Mouse (Mus musculus) embryonic facial prominence, embryonic 13.5 days (tissue): ENCODE measurements around the gene Nckap5. TPM values are rescaled to one million over a fixed set of nuclear protein-coding genes. Genes with fewer than 3 reads are reported as not detected.

Experiments
- ATAC-seq: fragments of 200-750 bp; cut with Nextera tagmentation; 2 replicates; pipeline ENCODE4 v1.8.0; 2017; ENCODE audit warnings: low read depth; ENCODE audit not compliant: insufficient number of reproducible peaks, insufficient read depth, low FRiP score, low TSS enrichment
- H3K27ac ChIP-seq: fragments of 300-500 bp; sonication (generic); 2 replicates; pipeline ENCODE4 v1.5.1; 2015; ENCODE audit warnings: moderate library complexity, mild to moderate bottlenecking, inconsistent platforms
- H3K27me3 ChIP-seq: fragments of 300-500 bp; sonication (generic); 2 replicates; pipeline ENCODE4 v1.6.1; 2015; ENCODE audit warnings: mild to moderate bottlenecking, inconsistent platforms
- H3K36me3 ChIP-seq: fragments of 300-500 bp; sonication (generic); 2 replicates; pipeline ENCODE4 v1.6.1; 2015; ENCODE audit warnings: mild to moderate bottlenecking, inconsistent platforms
- H3K4me1 ChIP-seq: fragments of 300-500 bp; sonication (generic); 2 replicates; pipeline ENCODE4 v1.6.1; 2015; ENCODE audit warnings: inconsistent platforms
- H3K4me2 ChIP-seq: fragments of 300-500 bp; sonication (generic); 2 replicates; pipeline ENCODE4 v1.6.1; 2015; ENCODE audit warnings: moderate library complexity, mild to moderate bottlenecking, inconsistent platforms
- H3K4me3 ChIP-seq: fragments of 300-500 bp; sonication (generic); 2 replicates; pipeline ENCODE4 v1.5.1; 2015; ENCODE audit warnings: mild to moderate bottlenecking, inconsistent platforms
- H3K9ac ChIP-seq: fragments of 300-500 bp; sonication (generic); 2 replicates; pipeline ENCODE4 v1.6.1; 2015; ENCODE audit warnings: mild to moderate bottlenecking, inconsistent platforms
- H3K9me3 ChIP-seq: fragments of 300-500 bp; sonication (generic); 2 replicates; pipeline ENCODE4 v1.6.1; 2016; ENCODE audit warnings: inconsistent platforms
- WGBS: fragments of 180-500 bp; shearing (Covaris S2); methylation state at CpG from one replicate; pipeline ENCODE4 v1.1.7; 2015; ENCODE audit warnings: mixed read lengths; 5-methylcytosine and 5-hydroxymethylcytosine counted together
- polyA plus RNA-seq: library from polyadenylated mRNA; unstranded; fragments of >200 nt; fragmentation: Nextera tagmentation; extraction: Ambion mirVana; gene quantifications from 2 replicates; pipeline ENCODE4 v1.2.1, GENCODE M21; 2015

Nckap5 gene
- polyA plus RNA-seq, 1 experiment from 2014 or later = 11.3 TPM

DNA sequence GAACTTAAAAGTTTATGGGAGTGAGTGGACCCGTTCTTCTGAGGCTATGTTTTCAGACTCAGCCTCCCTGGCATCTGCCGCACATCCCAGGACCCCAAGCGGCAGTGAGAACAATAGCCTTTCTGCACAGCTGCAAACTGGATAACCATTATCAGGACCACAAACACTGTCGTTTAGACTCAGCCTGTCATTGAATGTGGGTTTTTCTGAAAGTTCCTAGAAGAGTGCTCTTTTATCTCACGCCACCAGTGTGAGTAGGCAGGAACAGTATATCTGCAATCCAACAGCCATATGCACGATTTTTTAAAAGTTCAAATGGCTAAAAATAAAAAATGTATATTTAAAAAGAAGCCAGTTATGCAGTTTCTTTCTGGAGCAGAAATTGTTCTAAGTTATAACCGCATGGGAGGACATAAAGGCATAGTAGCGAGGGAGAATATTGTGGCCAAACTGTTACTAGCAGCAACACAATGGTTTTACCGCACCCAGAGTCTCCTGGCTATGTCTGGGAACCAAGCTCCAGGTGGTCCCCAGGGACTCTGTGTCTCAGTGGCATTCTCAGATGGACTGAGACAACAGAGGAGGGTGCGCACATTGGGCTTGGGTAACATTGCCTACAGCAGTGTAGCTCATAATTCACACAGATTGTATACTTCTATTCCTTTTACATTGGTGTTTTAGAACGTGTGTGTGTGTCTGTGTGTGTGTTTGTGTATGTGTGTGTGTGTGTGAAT is 512.6 kb downstream of the Nckap5 start:
- 73% methylated on average over 11 of the region's 11 CpGs for WGBS
- H3K4me2 ChIP-seq = no peak overlapping the region
- H3K9me3 ChIP-seq = no peaks in the 10 kb centered on the region
- no peak overlapping the region for H3K27ac ChIP-seq
- no peak for ATAC-seq
- H3K4me1 ChIP-seq = no peaks in the 10 kb centered on the region
- H3K4me3 ChIP-seq = no peak overlapping the region
- H3K9ac ChIP-seq = no peak overlapping the region
- H3K36me3 ChIP-seq = no peaks in the 10 kb centered on the region
- H3K27me3 ChIP-seq = no peaks in the 10 kb centered on the region

DNA sequence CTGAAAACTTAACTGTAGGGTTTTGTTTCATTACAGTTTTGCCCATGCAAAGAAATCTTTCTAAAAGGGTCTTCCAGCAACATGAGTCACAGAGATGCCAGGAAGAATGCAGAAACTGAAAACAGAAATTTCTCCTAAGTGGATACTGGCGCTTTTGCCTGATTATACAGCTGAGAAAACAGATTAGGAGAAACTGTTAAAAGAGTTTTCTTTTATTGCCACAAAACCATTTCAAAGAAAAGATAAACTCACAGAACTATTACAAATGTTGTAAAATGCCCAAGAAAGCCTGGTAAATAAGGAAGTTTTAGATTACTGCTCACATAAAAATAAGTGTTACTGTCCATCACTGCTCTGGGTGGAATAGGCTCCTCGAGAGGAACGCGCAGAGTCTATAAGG is 513.3 kb downstream of the Nckap5 start:
- H3K27ac ChIP-seq = no peak overlapping the region

DNA sequence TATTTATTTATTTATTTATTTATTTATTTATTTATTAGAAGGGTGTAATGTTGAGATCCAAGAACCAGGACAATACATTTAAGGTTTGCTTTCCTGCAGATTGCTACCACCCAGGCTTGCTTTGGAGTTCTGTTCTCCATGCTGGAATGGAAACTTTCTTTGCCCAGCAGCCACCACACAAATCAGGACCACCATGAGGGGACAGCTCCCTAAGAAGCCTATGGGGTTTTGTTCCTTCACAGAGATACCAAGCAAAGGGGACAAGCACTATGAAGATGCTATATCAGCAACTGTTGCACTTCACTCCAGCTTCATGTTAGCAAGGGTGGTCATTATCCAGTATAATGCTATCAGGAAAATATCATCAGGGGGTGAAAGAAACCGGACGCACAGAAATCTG is 513.7 kb downstream of the Nckap5 start:
- no peak overlapping the region for H3K4me3 ChIP-seq
- no peaks in the 10 kb centered on the region for H3K9me3 ChIP-seq
- no peaks in the 10 kb centered on the region for H3K27me3 ChIP-seq
- no peaks in the 10 kb centered on the region for H3K4me1 ChIP-seq
- ATAC-seq = no peak
- WGBS = 82% methylated on average over 2 of the region's 2 CpGs
- no peak overlapping the region for H3K27ac ChIP-seq
- no peaks in the 10 kb centered on the region for H3K36me3 ChIP-seq
- H3K9ac ChIP-seq = no peak overlapping the region
- no peak overlapping the region for H3K4me2 ChIP-seq

More for the DNA sequence above, 513.3 kb downstream of the Nckap5 start:
- H3K27me3 ChIP-seq = no peaks in the 10 kb centered on the region
- no peak overlapping the region for H3K4me2 ChIP-seq
- no peak for ATAC-seq
- no peaks in the 10 kb centered on the region for H3K9me3 ChIP-seq
- no peak overlapping the region for H3K9ac ChIP-seq
- no peak overlapping the region for H3K4me3 ChIP-seq
- no peaks in the 10 kb centered on the region for H3K4me1 ChIP-seq
- no peaks in the 10 kb centered on the region for H3K36me3 ChIP-seq
- 85% methylated on average over 4 of the region's 4 CpGs for WGBS

DNA sequence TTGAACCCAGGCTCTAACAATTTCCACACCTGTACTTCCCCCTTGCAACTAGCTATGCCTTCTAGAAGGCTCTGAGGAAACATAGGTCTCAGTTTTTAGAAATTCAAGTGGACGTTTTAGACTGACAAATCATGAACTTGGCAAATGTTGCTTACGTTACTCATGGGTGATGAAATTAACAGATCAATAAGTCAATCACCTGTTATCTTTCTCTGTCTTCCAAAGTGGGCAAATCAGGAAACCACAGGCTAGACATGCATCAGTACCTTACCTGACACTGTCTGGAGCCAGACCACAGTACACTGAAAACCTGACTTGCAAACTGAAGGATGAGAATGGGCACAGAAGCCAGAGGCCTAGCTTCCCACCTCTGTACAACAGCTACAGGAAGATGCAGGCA is 529.5 kb downstream of the Nckap5 start:
- Histone ChIP-seq H3K9ac (no peak overlapping the region), H3K27ac (no peak overlapping the region), H3K9me3 (no peaks in the 10 kb centered on the region), H3K27me3 (no peaks in the 10 kb centered on the region), H3K4me3 (no peak overlapping the region), H3K36me3 (no peaks in the 10 kb centered on the region), H3K4me1 (no peaks in the 10 kb centered on the region), H3K4me2 (no peak overlapping the region)
- WGBS = 78% methylated on average over 2 of the region's 2 CpGs
- no peak for ATAC-seq

DNA sequence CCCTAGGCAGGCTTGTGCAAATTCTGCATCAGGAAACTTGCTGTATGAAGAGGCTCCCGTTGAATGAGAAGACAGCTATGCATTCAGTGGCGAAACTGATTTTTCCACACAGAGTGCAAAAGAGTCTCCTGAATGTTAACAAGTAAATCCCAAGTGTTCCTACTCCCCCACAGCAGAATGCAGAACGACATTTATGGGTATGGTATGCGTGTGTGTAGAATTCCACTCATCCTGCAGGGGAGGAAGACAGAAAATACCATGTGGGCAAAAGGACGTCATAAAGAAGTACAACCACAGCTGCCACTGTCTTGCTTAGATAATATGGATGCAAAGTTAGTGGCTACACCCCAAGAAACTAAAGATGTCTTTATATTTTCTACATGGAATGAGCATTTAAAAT is 565.7 kb downstream of the Nckap5 start:
- H3K27me3 ChIP-seq = no peaks in the 10 kb centered on the region
- WGBS = 57% methylated on average over 5 of the region's 5 CpGs

DNA sequence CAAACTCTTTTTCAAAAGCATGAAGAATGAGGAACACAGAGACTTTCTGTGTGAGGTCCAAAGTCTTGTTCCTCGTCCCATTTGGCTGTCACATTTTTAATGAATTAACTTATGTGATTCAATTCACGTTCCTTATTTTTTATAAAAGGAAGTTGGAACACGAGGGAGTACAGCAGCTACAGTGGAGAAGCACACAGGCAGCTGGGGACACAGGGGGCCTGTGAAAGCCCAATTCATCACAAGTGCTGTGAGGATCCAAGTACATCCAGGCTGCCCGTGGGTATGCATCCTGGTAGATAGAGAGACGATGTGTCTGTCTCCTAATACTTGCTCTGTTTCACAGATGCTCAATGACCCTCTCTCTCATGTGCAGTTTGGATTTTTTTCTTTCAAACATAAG is 576.2 kb downstream of the Nckap5 start:
- no peaks in the 10 kb centered on the region for H3K36me3 ChIP-seq
- H3K27me3 ChIP-seq = no peaks in the 10 kb centered on the region
- no peak overlapping the region for H3K4me2 ChIP-seq
- ATAC-seq = no peak
- no peak overlapping the region for H3K9ac ChIP-seq
- H3K9me3 ChIP-seq = no peaks in the 10 kb centered on the region
- H3K4me1 ChIP-seq = no peaks in the 10 kb centered on the region
- no peak overlapping the region for H3K27ac ChIP-seq
- no peak overlapping the region for H3K4me3 ChIP-seq
- 71% methylated on average over 5 of the region's 5 CpGs for WGBS

More for the DNA sequence above, 565.7 kb downstream of the Nckap5 start:
- Histone ChIP-seq H3K4me1 (peaks cover 15% of the 10 kb centered on the region), H3K36me3 (no peaks in the 10 kb centered on the region), H3K4me3 (no peak overlapping the region), H3K9ac (no peak overlapping the region), H3K27ac (no peak overlapping the region), H3K4me2 (no peak overlapping the region), H3K9me3 (no peaks in the 10 kb centered on the region)
- ATAC-seq = no peak

DNA sequence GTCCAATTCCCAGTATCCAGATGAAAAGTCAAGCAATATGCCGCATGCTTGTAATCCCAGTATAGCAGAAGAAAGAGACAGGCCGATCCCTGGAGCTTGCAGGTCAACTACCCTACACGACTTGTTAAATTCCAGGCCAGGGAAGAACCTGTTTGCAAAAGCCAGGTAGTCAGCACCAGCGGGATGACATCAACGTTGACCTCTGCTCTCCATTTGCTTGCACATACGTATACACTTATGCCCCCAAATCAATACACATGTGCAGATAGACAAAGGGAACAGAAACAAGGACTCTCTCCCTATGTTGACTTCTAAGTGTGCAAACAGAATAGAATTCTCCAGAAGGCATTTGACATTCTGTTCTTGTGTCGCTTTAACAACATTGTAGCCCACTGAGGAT is 576.7 kb downstream of the Nckap5 start:
- no peak for ATAC-seq
- no peaks in the 10 kb centered on the region for H3K9me3 ChIP-seq
- no peak overlapping the region for H3K27ac ChIP-seq
- 88% methylated on average over 7 of the region's 7 CpGs for WGBS
- no peaks in the 10 kb centered on the region for H3K27me3 ChIP-seq
- no peak overlapping the region for H3K4me2 ChIP-seq
- no peak overlapping the region for H3K9ac ChIP-seq
- no peaks in the 10 kb centered on the region for H3K36me3 ChIP-seq
- H3K4me1 ChIP-seq = no peaks in the 10 kb centered on the region
- H3K4me3 ChIP-seq = no peak overlapping the region

DNA sequence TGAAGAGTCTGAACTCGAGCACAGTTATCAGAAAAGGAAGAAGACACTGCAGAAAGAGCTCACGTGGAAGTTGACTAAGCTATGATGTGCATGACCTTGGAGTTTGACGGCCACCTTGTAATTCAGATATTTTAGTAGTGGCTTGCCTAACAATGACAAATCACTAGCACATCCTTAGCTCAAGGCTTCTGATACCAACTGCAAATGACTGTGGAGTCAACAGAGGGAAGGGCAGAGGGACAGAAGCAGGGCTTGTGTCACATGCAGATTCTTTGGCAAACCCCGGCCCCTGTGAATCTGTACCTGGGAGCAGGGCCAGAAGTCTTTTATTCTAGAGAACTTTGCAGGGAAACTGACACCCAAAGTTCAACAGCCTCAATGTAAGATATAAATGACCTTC is 597.4 kb downstream of the Nckap5 start:
- no peaks in the 10 kb centered on the region for H3K9me3 ChIP-seq
- H3K27ac ChIP-seq = no peak overlapping the region
- no peak overlapping the region for H3K4me3 ChIP-seq
- H3K9ac ChIP-seq = no peak overlapping the region
- 80% methylated on average over 4 of the region's 4 CpGs for WGBS
- no peak for ATAC-seq
- H3K27me3 ChIP-seq = no peaks in the 10 kb centered on the region
- H3K36me3 ChIP-seq = no peaks in the 10 kb centered on the region
- H3K4me1 ChIP-seq = no peaks in the 10 kb centered on the region
- no peak overlapping the region for H3K4me2 ChIP-seq

DNA sequence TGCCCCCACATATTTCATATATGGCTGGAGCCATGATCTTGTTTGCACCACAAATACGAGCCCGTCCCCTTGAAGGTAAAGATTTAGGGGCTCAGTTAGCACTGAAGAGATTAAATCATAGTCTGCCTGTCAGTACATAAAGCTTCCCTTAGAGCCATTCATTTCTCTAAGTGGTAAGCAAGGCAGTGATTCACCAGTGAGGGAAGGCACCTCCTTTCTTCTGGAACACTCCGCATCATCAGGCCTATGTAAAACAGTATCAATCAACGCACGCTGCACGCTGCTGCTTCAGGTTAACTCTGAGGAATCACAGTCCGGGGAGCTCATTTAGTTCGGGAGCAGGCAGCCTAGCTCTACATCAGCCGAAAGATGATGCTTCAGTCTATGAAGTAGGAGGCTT is 599.4 kb downstream of the Nckap5 start:
- no peaks in the 10 kb centered on the region for H3K36me3 ChIP-seq
- no peak for ATAC-seq
- H3K27me3 ChIP-seq = no peaks in the 10 kb centered on the region
- no peaks in the 10 kb centered on the region for H3K4me1 ChIP-seq
- H3K27ac ChIP-seq = no peak overlapping the region
- WGBS = 68% methylated on average over 9 of the region's 9 CpGs
- no peak overlapping the region for H3K9ac ChIP-seq
- H3K4me3 ChIP-seq = no peak overlapping the region
- no peaks in the 10 kb centered on the region for H3K9me3 ChIP-seq
- no peak overlapping the region for H3K4me2 ChIP-seq

DNA sequence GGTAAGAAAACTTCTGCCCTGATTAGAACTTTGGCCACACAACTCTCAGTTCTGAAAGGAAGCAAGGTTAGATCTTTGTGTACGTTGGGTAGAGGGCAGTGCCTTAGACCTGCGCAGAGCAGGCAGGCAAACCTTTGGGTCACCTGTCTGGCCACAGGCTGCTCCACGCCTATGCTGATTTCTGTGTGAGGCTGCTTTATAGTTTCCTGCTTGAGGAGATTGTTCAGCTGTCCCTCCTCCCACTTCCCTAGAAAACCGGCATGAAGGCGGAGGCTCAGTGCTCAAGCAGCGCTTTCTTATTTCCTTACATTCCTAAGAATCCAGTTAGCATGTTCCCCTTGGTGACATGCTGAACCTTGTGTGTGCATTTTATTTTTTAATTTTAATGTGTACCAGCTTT is 620.4 kb downstream of the Nckap5 start:
- Histone ChIP-seq H3K9ac (no peak overlapping the region), H3K27ac (no peak overlapping the region), H3K4me3 (no peak overlapping the region), H3K4me1 (no peaks in the 10 kb centered on the region), H3K36me3 (no peaks in the 10 kb centered on the region), H3K27me3 (no peaks in the 10 kb centered on the region), H3K4me2 (no peak overlapping the region), H3K9me3 (no peaks in the 10 kb centered on the region)
- WGBS = 74% methylated on average over 6 of the region's 6 CpGs
- no peak for ATAC-seq

DNA sequence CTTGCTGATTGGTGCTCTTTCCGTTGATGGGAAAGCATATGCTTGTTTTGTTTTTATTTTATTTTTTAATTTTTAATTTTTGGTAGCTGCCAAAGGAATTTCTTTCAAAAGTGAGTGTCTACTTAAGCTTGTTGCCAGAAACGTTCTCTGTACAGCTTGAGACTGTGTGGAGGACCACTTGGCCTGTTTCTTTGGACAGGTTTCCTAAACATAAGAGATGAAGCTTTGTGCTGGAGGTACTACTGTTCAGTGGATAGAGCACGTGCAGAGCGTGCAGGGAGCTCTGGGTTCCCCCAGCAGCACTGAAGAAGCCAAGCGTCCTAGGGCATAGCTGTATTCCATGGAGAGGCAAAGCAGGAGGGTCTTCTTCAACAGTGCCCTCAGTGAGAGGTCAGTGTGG is 620.9 kb downstream of the Nckap5 start:
- H3K4me1 ChIP-seq = no peaks in the 10 kb centered on the region
- H3K36me3 ChIP-seq = no peaks in the 10 kb centered on the region
- no peak overlapping the region for H3K4me3 ChIP-seq
- H3K27ac ChIP-seq = no peak overlapping the region
- no peak for ATAC-seq
- H3K4me2 ChIP-seq = no peak overlapping the region
- no peaks in the 10 kb centered on the region for H3K27me3 ChIP-seq
- H3K9me3 ChIP-seq = no peaks in the 10 kb centered on the region
- H3K9ac ChIP-seq = no peak overlapping the region
- WGBS = 82% methylated on average over 5 of the region's 5 CpGs

DNA sequence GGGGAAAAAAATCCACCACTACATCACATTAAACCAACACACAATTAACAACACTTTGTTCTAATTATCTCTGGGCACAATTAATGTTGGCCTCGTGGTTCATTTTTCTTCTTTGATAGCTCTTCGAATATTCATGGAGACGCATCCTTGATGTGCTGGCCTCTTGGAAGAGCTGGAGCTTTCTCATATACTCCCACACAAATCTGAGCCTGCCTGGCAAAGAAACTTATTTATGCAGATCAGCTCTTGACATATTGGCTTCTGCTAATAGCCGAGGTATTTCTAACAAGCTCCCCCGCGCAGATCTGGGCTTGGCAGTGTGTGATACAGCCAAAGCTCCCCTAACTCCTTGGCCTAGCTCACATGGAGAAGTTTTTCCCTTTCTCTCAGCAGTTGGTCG is 621.5 kb downstream of the Nckap5 start:
- no peak for ATAC-seq
- H3K4me2 ChIP-seq = no peak overlapping the region
- no peak overlapping the region for H3K27ac ChIP-seq
- no peaks in the 10 kb centered on the region for H3K27me3 ChIP-seq
- no peak overlapping the region for H3K4me3 ChIP-seq
- H3K36me3 ChIP-seq = no peaks in the 10 kb centered on the region
- no peak overlapping the region for H3K9ac ChIP-seq
- no peaks in the 10 kb centered on the region for H3K4me1 ChIP-seq
- H3K9me3 ChIP-seq = no peaks in the 10 kb centered on the region
- WGBS = 81% methylated on average over 7 of the region's 7 CpGs
